Mouse (Mus musculus): ENCODE measurements at regions not wholly inside any gene's neighbourhood (a gene's known extent, or its start where the extent isn't known, plus 50 kb on each side); places are given as distances from the start of the nearest gene placed in this dataset.
A peak's percentile ranks its signal among the peaks of the same experiment; 100 is the strongest.

DNA sequence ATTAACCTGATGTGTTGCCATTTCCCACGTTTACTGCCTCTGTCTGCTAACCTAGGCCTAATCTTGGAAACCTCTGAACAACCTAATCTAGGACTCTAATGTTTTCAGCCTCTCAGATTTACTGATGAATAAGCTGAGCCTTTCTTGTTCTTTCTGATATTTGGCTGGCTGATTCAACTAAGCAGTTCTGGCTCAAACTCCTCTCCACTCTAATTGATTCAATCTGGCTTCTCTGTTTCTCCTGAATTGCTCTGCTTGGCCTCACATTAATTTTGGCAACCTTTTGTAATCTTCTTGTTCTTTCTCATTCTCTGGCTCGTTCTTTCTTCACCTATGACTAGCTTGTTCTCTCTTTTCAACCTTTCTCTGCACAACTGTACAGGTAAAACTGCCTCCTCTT lies 1561.2 kb upstream of the Zeb2 start:
- H3K9ac ChIP-seq (ENCODE audit: low read length), result no peak overlapping the region
- H3K27me3 ChIP-seq (ENCODE audit: control insufficient read depth, insufficient read depth, low read depth, low read length), result no peaks in the 10 kb centered on the region
- no peak for ATAC-seq (ENCODE audit: low read depth)
- H3K27ac ChIP-seq (ENCODE audit: low read length), result no peak overlapping the region
- H3K4me2 ChIP-seq (ENCODE audit: low read depth, low read length), result no peak overlapping the region
- H3K9me3 ChIP-seq (ENCODE audit: control insufficient read depth, low read length), result no peaks in the 10 kb centered on the region
- H3K4me1 ChIP-seq (replicated peaks; ENCODE audit: control insufficient read depth, insufficient read depth, low read length), result no peaks in the 10 kb centered on the region
- WGBS, result 47% methylated on average over 2 of the region's 2 CpGs
- no peak overlapping the region for H3K4me3 ChIP-seq (ENCODE audit: low read length)
- H3K36me3 ChIP-seq (ENCODE audit: control insufficient read depth, insufficient read depth, low read length), result no peaks in the 10 kb centered on the region

- no peak overlapping the region for H3K4me3 ChIP-seq (ENCODE audit: low read length)
- WGBS, result 54% methylated on average over 13 of the region's 13 CpGs
- H3K9ac ChIP-seq (ENCODE audit: low read length), result no peak overlapping the region
- H3K36me3 ChIP-seq (ENCODE audit: control insufficient read depth, insufficient read depth, low read length), result no peaks in the 10 kb centered on the region
- H3K27ac ChIP-seq (ENCODE audit: low read length), result no peak overlapping the region
- H3K27me3 ChIP-seq (ENCODE audit: control insufficient read depth, insufficient read depth, low read depth, low read length), result no peaks in the 10 kb centered on the region
- no peak overlapping the region for H3K4me2 ChIP-seq (ENCODE audit: low read depth, low read length)
- no peaks in the 10 kb centered on the region for H3K4me1 ChIP-seq (replicated peaks; ENCODE audit: control insufficient read depth, insufficient read depth, low read length)
- peak; percentile 34; the same call in 1 of the 2 replicates for ATAC-seq (ENCODE audit: low read depth)
- H3K9me3 ChIP-seq (ENCODE audit: control insufficient read depth, low read length), result no peaks in the 10 kb centered on the region
Observed at GRCm38 (mm10) chr2:46669517-46670291, 1552.5 kb upstream of the Zeb2 start.

- no peaks in the 10 kb centered on the region for H3K36me3 ChIP-seq (ENCODE audit: control insufficient read depth, insufficient read depth, low read length)
- H3K27me3 ChIP-seq (ENCODE audit: control insufficient read depth, insufficient read depth, low read depth, low read length), result no peaks in the 10 kb centered on the region
- WGBS, result 40% methylated on average over 3 of the region's 3 CpGs
- no peaks in the 10 kb centered on the region for H3K4me1 ChIP-seq (replicated peaks; ENCODE audit: control insufficient read depth, insufficient read depth, low read length)
- no peak overlapping the region for H3K9ac ChIP-seq (ENCODE audit: low read length)
- H3K27ac ChIP-seq (ENCODE audit: low read length), result no peak overlapping the region
- H3K4me3 ChIP-seq (ENCODE audit: low read length), result no peak overlapping the region
- no peaks in the 10 kb centered on the region for H3K9me3 ChIP-seq (ENCODE audit: control insufficient read depth, low read length)
- no peak for ATAC-seq (ENCODE audit: low read depth)
- no peak overlapping the region for H3K4me2 ChIP-seq (ENCODE audit: low read depth, low read length)
Observed at GRCm38 (mm10) chr2:46666990-46667337, 1549.8 kb upstream of the Zeb2 start.

GRCm38 (mm10) chr2:46666084-46666989 lies 1549.1 kb upstream of the Zeb2 start:
- 52% methylated on average over 10 of the region's 10 CpGs for WGBS

DNA sequence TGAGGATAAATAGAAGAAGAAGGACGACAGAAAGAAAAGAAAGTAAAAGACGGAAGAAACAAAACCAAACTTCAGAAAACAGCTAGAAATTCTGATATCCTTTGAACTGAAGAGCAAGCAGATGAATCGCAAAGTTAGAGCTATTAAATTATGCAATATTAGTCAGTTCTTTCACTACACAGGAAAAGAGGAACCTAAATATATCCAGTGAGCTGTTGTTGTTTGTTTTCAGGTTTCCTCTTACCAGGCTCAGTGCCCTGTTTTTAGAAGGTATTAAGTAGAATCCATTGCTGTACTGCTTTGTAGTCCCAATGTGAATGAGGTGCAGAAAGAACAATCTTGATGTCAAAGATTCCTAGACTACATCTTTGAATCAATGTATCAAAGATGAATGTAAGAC lies 1544.7 kb upstream of the Zeb2 start:
- H3K27me3 ChIP-seq (ENCODE audit: control insufficient read depth, insufficient read depth, low read depth, low read length), result no peaks in the 10 kb centered on the region
- H3K36me3 ChIP-seq (ENCODE audit: control insufficient read depth, insufficient read depth, low read length), result no peaks in the 10 kb centered on the region
- H3K4me3 ChIP-seq (ENCODE audit: low read length), result no peak overlapping the region
- WGBS, result 68% methylated on average over 3 of the region's 3 CpGs
- ATAC-seq (ENCODE audit: low read depth), result no peak
- H3K4me1 ChIP-seq (replicated peaks; ENCODE audit: control insufficient read depth, insufficient read depth, low read length), result no peaks in the 10 kb centered on the region
- no peaks in the 10 kb centered on the region for H3K9me3 ChIP-seq (ENCODE audit: control insufficient read depth, low read length)
- H3K9ac ChIP-seq (ENCODE audit: low read length), result no peak overlapping the region
- H3K27ac ChIP-seq (ENCODE audit: low read length), result no peak overlapping the region
- no peak overlapping the region for H3K4me2 ChIP-seq (ENCODE audit: low read depth, low read length)

More at GRCm38 (mm10) chr2:46666084-46666989, 1549.1 kb upstream of the Zeb2 start:
- no peaks in the 10 kb centered on the region for H3K4me1 ChIP-seq (replicated peaks; ENCODE audit: control insufficient read depth, insufficient read depth, low read length)
- no peaks in the 10 kb centered on the region for H3K27me3 ChIP-seq (ENCODE audit: control insufficient read depth, insufficient read depth, low read depth, low read length)
- H3K9ac ChIP-seq (ENCODE audit: low read length), result no peak overlapping the region
- H3K4me2 ChIP-seq (ENCODE audit: low read depth, low read length), result no peak overlapping the region
- no peaks in the 10 kb centered on the region for H3K9me3 ChIP-seq (ENCODE audit: control insufficient read depth, low read length)
- ATAC-seq (ENCODE audit: low read depth), result peak; percentile 60; the same call in 1 of the 2 replicates
- H3K4me3 ChIP-seq (ENCODE audit: low read length), result no peak overlapping the region
- no peaks in the 10 kb centered on the region for H3K36me3 ChIP-seq (ENCODE audit: control insufficient read depth, insufficient read depth, low read length)
- peak overlapping the region; percentile 43; the same call in 1 of the 2 replicates for H3K27ac ChIP-seq (ENCODE audit: low read length)

GRCm38 (mm10) chr2:46660577-46660976 lies 1543.4 kb upstream of the Zeb2 start:
- 45% methylated on average over 3 of the region's 3 CpGs for WGBS
- Histone ChIP-seq H3K4me2 (ENCODE audit: low read depth, low read length) (no peak overlapping the region), H3K36me3 (ENCODE audit: control insufficient read depth, insufficient read depth, low read length) (no peaks in the 10 kb centered on the region), H3K9ac (ENCODE audit: low read length) (no peak overlapping the region), H3K4me1 (replicated peaks; ENCODE audit: control insufficient read depth, insufficient read depth, low read length) (no peaks in the 10 kb centered on the region), H3K9me3 (ENCODE audit: control insufficient read depth, low read length) (no peaks in the 10 kb centered on the region), H3K27me3 (ENCODE audit: control insufficient read depth, insufficient read depth, low read depth, low read length) (no peaks in the 10 kb centered on the region), H3K27ac (ENCODE audit: low read length) (no peak overlapping the region), H3K4me3 (ENCODE audit: low read length) (no peak overlapping the region)
- ATAC-seq (ENCODE audit: low read depth), result no peak

GRCm38 (mm10) chr2:46655289-46655688 lies 1538.1 kb upstream of the Zeb2 start:
- no peak overlapping the region for H3K4me3 ChIP-seq (ENCODE audit: low read length)
- H3K4me1 ChIP-seq (replicated peaks; ENCODE audit: control insufficient read depth, insufficient read depth, low read length), result no peaks in the 10 kb centered on the region
- no peak overlapping the region for H3K4me2 ChIP-seq (ENCODE audit: low read depth, low read length)
- H3K27me3 ChIP-seq (ENCODE audit: control insufficient read depth, insufficient read depth, low read depth, low read length), result no peaks in the 10 kb centered on the region
- H3K9ac ChIP-seq (ENCODE audit: low read length), result no peak overlapping the region
- WGBS, result 90% methylated on average over 1 of the region's 1 CpGs
- no peak overlapping the region for H3K27ac ChIP-seq (ENCODE audit: low read length)
- H3K9me3 ChIP-seq (ENCODE audit: control insufficient read depth, low read length), result no peaks in the 10 kb centered on the region
- ATAC-seq (ENCODE audit: low read depth), result no peak
- H3K36me3 ChIP-seq (ENCODE audit: control insufficient read depth, insufficient read depth, low read length), result no peaks in the 10 kb centered on the region

- no peak overlapping the region for H3K4me2 ChIP-seq (ENCODE audit: low read depth, low read length)
- H3K36me3 ChIP-seq (ENCODE audit: control insufficient read depth, insufficient read depth, low read length), result no peaks in the 10 kb centered on the region
- H3K27me3 ChIP-seq (ENCODE audit: control insufficient read depth, insufficient read depth, low read depth, low read length), result no peaks in the 10 kb centered on the region
- no peak overlapping the region for H3K4me3 ChIP-seq (ENCODE audit: low read length)
- H3K4me1 ChIP-seq (replicated peaks; ENCODE audit: control insufficient read depth, insufficient read depth, low read length), result no peaks in the 10 kb centered on the region
- no peak overlapping the region for H3K9ac ChIP-seq (ENCODE audit: low read length)
- no peaks in the 10 kb centered on the region for H3K9me3 ChIP-seq (ENCODE audit: control insufficient read depth, low read length)
- no peak overlapping the region for H3K27ac ChIP-seq (ENCODE audit: low read length)
- WGBS, result 85% methylated on average over 1 of the region's 1 CpGs
- ATAC-seq (ENCODE audit: low read depth), result no peak
Observed at GRCm38 (mm10) chr2:46652616-46653015, 1535.4 kb upstream of the Zeb2 start.

DNA sequence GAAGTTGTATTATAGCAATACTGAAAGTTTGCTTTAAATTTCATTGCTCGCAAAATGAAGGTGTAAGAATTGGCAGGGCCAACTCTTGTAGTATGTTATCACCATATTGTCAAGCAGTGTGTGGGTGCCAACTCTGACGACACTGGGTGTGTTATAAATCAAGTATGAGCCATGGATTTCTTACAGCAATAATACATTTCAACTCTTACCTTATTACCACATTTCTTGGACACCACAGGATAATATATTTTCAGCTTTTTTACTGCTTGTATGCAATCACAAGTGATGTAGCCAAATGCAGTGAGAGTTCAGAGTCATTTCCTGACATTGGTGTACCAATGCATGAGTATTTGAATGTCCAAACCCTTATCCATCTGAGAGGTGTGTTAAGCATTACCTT lies 1529.2 kb upstream of the Zeb2 start:
- Histone ChIP-seq H3K27me3 (ENCODE audit: control insufficient read depth, insufficient read depth, low read depth, low read length) (no peaks in the 10 kb centered on the region), H3K9me3 (ENCODE audit: control insufficient read depth, low read length) (no peaks in the 10 kb centered on the region), H3K9ac (ENCODE audit: low read length) (no peak overlapping the region), H3K36me3 (ENCODE audit: control insufficient read depth, insufficient read depth, low read length) (no peaks in the 10 kb centered on the region), H3K27ac (ENCODE audit: low read length) (no peak overlapping the region), H3K4me1 (replicated peaks; ENCODE audit: control insufficient read depth, insufficient read depth, low read length) (no peaks in the 10 kb centered on the region), H3K4me3 (ENCODE audit: low read length) (no peak overlapping the region), H3K4me2 (ENCODE audit: low read depth, low read length) (no peak overlapping the region)
- no peak for ATAC-seq (ENCODE audit: low read depth)
- WGBS, result 50% methylated on average over 2 of the region's 2 CpGs
